Mouse (Mus musculus) bone marrow, adult 2 months (tissue): ENCODE measurements around the gene Zfp30.

Experiments
- CTCF ChIP-seq: fragments of 200-500 bp; IDR thresholded peaks from 2 replicates; pipeline ENCODE4 v1.5.1; 2011; ENCODE audit warnings: low read length, control low read depth; ENCODE audit not compliant: control insufficient read depth, insufficient read depth
- POLR2A ChIP-seq: fragments of 200-500 bp; IDR thresholded peaks from 2 replicates; pipeline ENCODE4 v1.6.1; 2011; ENCODE audit warnings: low read depth, mild to moderate bottlenecking, control low read depth, low read length, borderline replicate concordance; ENCODE audit not compliant: control insufficient read depth

GRCm38 (mm10) chr7:29792906-29793305 lies 9.1 kb downstream of the Zfp30 start:
- TF ChIP-seq CTCF (no peak), POLR2A (no peak)
